Mouse (Mus musculus) C2C12 (cell line): Measurements from ENCODE around the gene Cmas. TPM values are rescaled to one million over a fixed set of nuclear protein-coding genes. Genes with fewer than 3 reads are reported as not detected.
A peak's percentile ranks its signal among the peaks of the same experiment; 100 is the strongest.

Experiments used
- H3K27me3 ChIP-seq: one replicate; pipeline ENCODE4 v1.6.1; 2011; ENCODE audit not compliant: control insufficient read depth, insufficient read depth, insufficient read length
- H3K36me3 ChIP-seq: one replicate; pipeline ENCODE4 v1.6.1; 2011; ENCODE audit not compliant: control insufficient read depth, insufficient read depth
- H3K4me3 ChIP-seq: one replicate; pipeline ENCODE4 v1.5.1; 2011; ENCODE audit warnings: mild to moderate bottlenecking, control low read depth; ENCODE audit not compliant: poor library complexity, insufficient read depth, severe bottlenecking
- H3K79me2 ChIP-seq: one replicate; pipeline ENCODE4 v1.6.1; 2011; ENCODE audit not compliant: control insufficient read depth, insufficient read depth
- H3K79me3 ChIP-seq: one replicate; pipeline ENCODE4 v1.6.1; 2011; ENCODE audit warnings: low read depth, control low read depth
- H3ac ChIP-seq: one replicate; pipeline ENCODE3; 2011; ENCODE audit warnings: low read depth; ENCODE audit not compliant: control insufficient read depth, insufficient read length
- CEBPB ChIP-seq: IDR thresholded peaks from one replicate; pipeline ENCODE4 v1.6.1; 2011; ENCODE audit warnings: low read depth, mild to moderate bottlenecking, control low read depth, moderate library complexity
- CTCF ChIP-seq: IDR thresholded peaks from one replicate; pipeline ENCODE4 v1.5.1; 2011; ENCODE audit not compliant: control insufficient read depth, insufficient read depth, insufficient read length
- FOSL1 ChIP-seq: IDR thresholded peaks from one replicate; pipeline ENCODE4 v1.8.0; 2011; ENCODE audit warnings: mild to moderate bottlenecking, low read length; ENCODE audit not compliant: poor library complexity, insufficient read depth, severe bottlenecking
- MAX ChIP-seq: IDR thresholded peaks from one replicate; pipeline ENCODE4 v1.6.1; 2011; ENCODE audit warnings: mild to moderate bottlenecking, control low read depth
- MYOD1 ChIP-seq: IDR thresholded peaks from one replicate; pipeline ENCODE4 v1.6.1; 2011; ENCODE audit warnings: low read depth; ENCODE audit not compliant: control insufficient read depth, insufficient read length
- MYOG ChIP-seq: IDR thresholded peaks from one replicate; pipeline ENCODE4 v1.6.1; 2011; ENCODE audit not compliant: control insufficient read depth, insufficient read length; ENCODE audit errors: extremely low read depth
- USF1 ChIP-seq: IDR thresholded peaks from one replicate; pipeline ENCODE4 v1.6.1; 2011; ENCODE audit warnings: low read depth, mild to moderate bottlenecking, control low read depth, moderate library complexity
- polyA plus RNA-seq: library from polyadenylated mRNA; unstranded; fragments of >200 nt; fragmentation: generic; extraction: Trizol; gene quantifications from one replicate; pipeline ENCODE4 v1.2.1, GENCODE M21; 2012; ENCODE audit warnings: missing spikeins

The Cmas gene
- polyA plus RNA-seq, 1 experiment: 34.1 TPM

DNA sequence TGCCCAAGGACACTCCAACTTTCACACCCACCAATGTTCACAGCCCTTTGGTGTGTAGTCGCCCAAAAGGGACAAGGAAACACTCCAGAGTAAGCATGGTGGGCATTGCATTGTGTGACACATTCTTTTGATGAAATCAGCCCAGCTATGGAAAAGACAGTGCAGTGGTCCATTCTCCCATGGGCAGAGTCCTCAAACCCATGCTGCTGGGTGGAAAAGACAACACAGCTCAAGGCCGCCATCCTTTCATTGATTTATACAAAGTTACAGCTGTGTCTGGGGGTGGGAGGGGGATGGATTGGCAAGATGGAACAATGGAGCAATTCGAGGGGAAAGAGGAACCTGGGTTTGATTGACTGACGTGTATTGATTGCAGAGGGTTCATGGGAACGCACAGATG, 56.5 kb downstream of the Cmas start:
- Histone ChIP-seq H3ac (no peak overlapping the region), H3K27me3 (no peaks in the 10 kb centered on the region), H3K79me3 (no peaks in the 10 kb centered on the region), H3K36me3 (no peaks in the 10 kb centered on the region), H3K79me2 (no peaks in the 10 kb centered on the region), H3K4me3 (no peak overlapping the region)
- TF ChIP-seq FOSL1 (no peak), MYOG (no peak), CTCF (no peak), USF1 (no peak), MAX (no peak), MYOD1 (no peak), CEBPB (no peak)

- no peaks in the 10 kb centered on the region for H3K36me3 ChIP-seq
- no peaks in the 10 kb centered on the region for H3K27me3 ChIP-seq
- no peaks in the 10 kb centered on the region for H3K79me3 ChIP-seq
- H3ac ChIP-seq: no peak overlapping the region
- H3K79me2 ChIP-seq: no peaks in the 10 kb centered on the region
- H3K4me3 ChIP-seq: no peak overlapping the region
- TF ChIP-seq CEBPB: no peak
- no peak for TF ChIP-seq MAX
- no peak for TF ChIP-seq CTCF
- no peak for TF ChIP-seq MYOD1
- TF ChIP-seq USF1: no peak
- no peak for TF ChIP-seq FOSL1
- TF ChIP-seq MYOG: no peak
These were observed 57.5 kb downstream of the Cmas start for GRCm38 (mm10) chr6:142814011-142814410.

DNA sequence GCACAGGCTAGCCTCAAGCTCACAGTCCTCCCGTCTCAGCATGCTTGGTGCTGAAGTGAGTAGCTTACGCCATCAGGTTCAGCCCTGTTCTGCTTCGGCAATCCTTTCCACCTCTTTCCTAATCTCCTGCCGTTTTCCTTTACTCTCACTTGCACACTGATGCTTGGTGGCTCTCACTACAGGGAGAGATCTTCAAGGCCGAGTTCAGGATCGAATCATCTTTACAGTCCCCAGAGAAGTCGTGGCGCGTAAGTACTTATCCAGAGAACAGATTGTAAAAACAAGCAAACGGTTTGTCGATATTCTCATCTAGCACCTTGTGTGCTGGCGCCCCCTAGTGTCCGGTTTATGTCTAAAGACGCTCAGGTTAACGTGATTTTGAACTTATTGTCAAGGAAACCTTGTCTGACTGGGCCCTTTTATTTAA, 58.0 kb downstream of the Cmas start:
- Histone ChIP-seq H3K4me3 (no peak overlapping the region), H3ac (peak overlapping the region; percentile 39), H3K79me3 (no peaks in the 10 kb centered on the region), H3K36me3 (no peaks in the 10 kb centered on the region), H3K79me2 (no peaks in the 10 kb centered on the region), H3K27me3 (no peaks in the 10 kb centered on the region)
- TF ChIP-seq CEBPB (no peak), FOSL1 (no peak), USF1 (no peak), CTCF (peak; percentile 24), MYOD1 (no peak)

- Histone ChIP-seq H3K36me3 (no peaks in the 10 kb centered on the region), H3K4me3 (no peak overlapping the region), H3K79me2 (no peaks in the 10 kb centered on the region), H3K27me3 (no peaks in the 10 kb centered on the region), H3K79me3 (no peaks in the 10 kb centered on the region), H3ac (no peak overlapping the region)
- TF ChIP-seq USF1: no peak
- no peak for TF ChIP-seq MYOG
- no peak for TF ChIP-seq FOSL1
- no peak for TF ChIP-seq MYOD1
- no peak for TF ChIP-seq CTCF
- TF ChIP-seq CEBPB: no peak
- TF ChIP-seq MAX: no peak
These were observed 59.0 kb downstream of the Cmas start for GRCm38 (mm10) chr6:142815513-142815912.

GRCm38 (mm10) chr6:142818306-142818705, 61.8 kb downstream of the Cmas start:
- H3K27me3 ChIP-seq: no peaks in the 10 kb centered on the region

GRCm38 (mm10) chr6:142823008-142823787, 66.7 kb downstream of the Cmas start:
- H3K36me3 ChIP-seq: no peaks in the 10 kb centered on the region
- no peaks in the 10 kb centered on the region for H3K79me2 ChIP-seq
- no peak overlapping the region for H3ac ChIP-seq
- TF ChIP-seq CEBPB (no peak), MYOD1 (peak; percentile 16)
- no peak overlapping the region for H3K4me3 ChIP-seq
- H3K27me3 ChIP-seq: no peaks in the 10 kb centered on the region
- H3K79me3 ChIP-seq: no peaks in the 10 kb centered on the region

More at GRCm38 (mm10) chr6:142818306-142818705, 61.8 kb downstream of the Cmas start:
- no peaks in the 10 kb centered on the region for H3K79me2 ChIP-seq
- H3K79me3 ChIP-seq: no peaks in the 10 kb centered on the region
- H3K4me3 ChIP-seq: no peak overlapping the region
- H3K36me3 ChIP-seq: no peaks in the 10 kb centered on the region
- TF ChIP-seq MYOD1 (no peak), FOSL1 (no peak), MAX (no peak), MYOG (no peak), CTCF (no peak), CEBPB (no peak), USF1 (no peak)
- no peak overlapping the region for H3ac ChIP-seq

Other genes starting within 250 kb of the Cmas start
- gene Ldhb, start 248.7 kb upstream of the Cmas start, polyA plus RNA-seq: 29.3 TPM
- not detected for gene Kcnj8, start 185.1 kb upstream of the Cmas start, polyA plus RNA-seq
- under 0.01 TPM for gene Abcc9, start 54.4 kb upstream of the Cmas start, polyA plus RNA-seq
- not detected for gene Sult6b2, start 47.8 kb downstream of the Cmas start, polyA plus RNA-seq
- gene St8sia1, start 207.8 kb downstream of the Cmas start, polyA plus RNA-seq: not detected